Mouse (Mus musculus) ES-E14 (cell line): ENCODE results near the gene Mcfd2.

ENCODE experiments used
- HCFC1 ChIP-seq: IDR thresholded peaks from 2 replicates; pipeline ENCODE4 v1.6.1; 2012; ENCODE audit warnings: low read length, inconsistent platforms, borderline replicate concordance; ENCODE audit not compliant: insufficient read depth
- MAFK ChIP-seq: IDR thresholded peaks from 2 replicates; pipeline ENCODE4 v1.6.1; 2014; ENCODE audit warnings: mild to moderate bottlenecking, low read depth, low read length, inconsistent platforms; ENCODE audit not compliant: insufficient read depth

- TF ChIP-seq HCFC1 (no peak), MAFK (no peak)
Observed at GRCm38 (mm10) chr17:87226079-87226640, 39.6 kb downstream of the Mcfd2 start.
